Mouse (Mus musculus): ENCODE measurements around the gene Cd28. TPM values are rescaled to one million over a fixed set of nuclear protein-coding genes. Genes with fewer than 3 reads are reported as not detected.

The Cd28 gene
- polyA plus RNA-seq, 1 experiment, result not detected

GRCm38 (mm10) chr1:60757631-60758030, 41.0 kb downstream of the Cd28 start:
- Histone ChIP-seq H3K4me1 (ENCODE audit: control insufficient read depth, insufficient read depth, low read length) (no peaks in the 10 kb centered on the region), H3K4me3 (ENCODE audit: insufficient read depth, low read depth, low read length) (no peak overlapping the region), H3K27ac (ENCODE audit: insufficient read depth, low read depth, low read length) (no peak overlapping the region)
- WGBS, result 95% methylated on average over 2 of the region's 2 CpGs
- TF ChIP-seq POLR2A (IDR thresholded peaks at IDR 0.05; ENCODE audit: insufficient read depth, low read depth, low read length), result no peak
- TF ChIP-seq CTCF (IDR thresholded peaks at IDR 0.05; ENCODE audit: insufficient read depth, low read depth, low read length), result no peak

GRCm38 (mm10) chr1:60758226-60758625, 41.6 kb downstream of the Cd28 start:
- H3K27ac ChIP-seq (ENCODE audit: insufficient read depth, low read depth, low read length), result no peak overlapping the region
- H3K4me3 ChIP-seq (ENCODE audit: insufficient read depth, low read depth, low read length), result no peak overlapping the region
- no peaks in the 10 kb centered on the region for H3K4me1 ChIP-seq (ENCODE audit: control insufficient read depth, insufficient read depth, low read length)
- no peak for TF ChIP-seq POLR2A (IDR thresholded peaks at IDR 0.05; ENCODE audit: insufficient read depth, low read depth, low read length)
- no peak for TF ChIP-seq CTCF (IDR thresholded peaks at IDR 0.05; ENCODE audit: insufficient read depth, low read depth, low read length)
- 84% methylated on average over 1 of the region's 1 CpGs for WGBS

GRCm38 (mm10) chr1:60759563-60760335, 43.1 kb downstream of the Cd28 start:
- no peak overlapping the region for H3K27ac ChIP-seq (ENCODE audit: insufficient read depth, low read depth, low read length)
- WGBS, result 72% methylated on average over 7 of the region's 7 CpGs
- no peaks in the 10 kb centered on the region for H3K4me1 ChIP-seq (ENCODE audit: control insufficient read depth, insufficient read depth, low read length)
- no peak overlapping the region for H3K4me3 ChIP-seq (ENCODE audit: insufficient read depth, low read depth, low read length)
- TF ChIP-seq CTCF (IDR thresholded peaks at IDR 0.05; ENCODE audit: insufficient read depth, low read depth, low read length), result no peak
- no peak for TF ChIP-seq POLR2A (IDR thresholded peaks at IDR 0.05; ENCODE audit: insufficient read depth, low read depth, low read length)

- H3K27ac ChIP-seq (ENCODE audit: insufficient read depth, low read depth, low read length), result no peak overlapping the region
- no peak overlapping the region for H3K4me3 ChIP-seq (ENCODE audit: insufficient read depth, low read depth, low read length)
- TF ChIP-seq CTCF (IDR thresholded peaks at IDR 0.05; ENCODE audit: insufficient read depth, low read depth, low read length), result no peak
- TF ChIP-seq POLR2A (IDR thresholded peaks at IDR 0.05; ENCODE audit: insufficient read depth, low read depth, low read length), result no peak
- WGBS, result 94% methylated on average over 3 of the region's 3 CpGs
- no peaks in the 10 kb centered on the region for H3K4me1 ChIP-seq (ENCODE audit: control insufficient read depth, insufficient read depth, low read length)
Measured at GRCm38 (mm10) chr1:60760475-60760874, 43.9 kb downstream of the Cd28 start.

GRCm38 (mm10) chr1:60761528-60762171, 45.0 kb downstream of the Cd28 start:
- Histone ChIP-seq H3K4me1 (ENCODE audit: control insufficient read depth, insufficient read depth, low read length) (no peaks in the 10 kb centered on the region), H3K27ac (ENCODE audit: insufficient read depth, low read depth, low read length) (no peak overlapping the region), H3K4me3 (ENCODE audit: insufficient read depth, low read depth, low read length) (no peak overlapping the region)
- no peak for TF ChIP-seq CTCF (IDR thresholded peaks at IDR 0.05; ENCODE audit: insufficient read depth, low read depth, low read length)
- no peak for TF ChIP-seq POLR2A (IDR thresholded peaks at IDR 0.05; ENCODE audit: insufficient read depth, low read depth, low read length)
- 98% methylated on average over 3 of the region's 3 CpGs for WGBS

- TF ChIP-seq CTCF (IDR thresholded peaks at IDR 0.05; ENCODE audit: insufficient read depth, low read depth, low read length) (no peak), POLR2A (IDR thresholded peaks at IDR 0.05; ENCODE audit: insufficient read depth, low read depth, low read length) (no peak)
- Histone ChIP-seq H3K4me3 (ENCODE audit: insufficient read depth, low read depth, low read length) (no peak overlapping the region), H3K27ac (ENCODE audit: insufficient read depth, low read depth, low read length) (no peak overlapping the region), H3K4me1 (ENCODE audit: control insufficient read depth, insufficient read depth, low read length) (no peaks in the 10 kb centered on the region)
- WGBS, result 100% methylated on average over 1 of the region's 1 CpGs
Measured at GRCm38 (mm10) chr1:60762451-60762850, 45.9 kb downstream of the Cd28 start.

- Histone ChIP-seq H3K4me3 (ENCODE audit: insufficient read depth, low read depth, low read length) (no peak overlapping the region), H3K27ac (ENCODE audit: insufficient read depth, low read depth, low read length) (no peak overlapping the region), H3K4me1 (ENCODE audit: control insufficient read depth, insufficient read depth, low read length) (no peaks in the 10 kb centered on the region)
- TF ChIP-seq CTCF (IDR thresholded peaks at IDR 0.05; ENCODE audit: insufficient read depth, low read depth, low read length) (no peak), POLR2A (IDR thresholded peaks at IDR 0.05; ENCODE audit: insufficient read depth, low read depth, low read length) (no peak)
- WGBS, result 95% methylated on average over 20 of the region's 20 CpGs
Measured at GRCm38 (mm10) chr1:60762916-60763315, 46.3 kb downstream of the Cd28 start.

- Histone ChIP-seq H3K4me3 (ENCODE audit: insufficient read depth, low read depth, low read length) (no peak overlapping the region), H3K27ac (ENCODE audit: insufficient read depth, low read depth, low read length) (no peak overlapping the region), H3K4me1 (ENCODE audit: control insufficient read depth, insufficient read depth, low read length) (no peaks in the 10 kb centered on the region)
- TF ChIP-seq POLR2A (IDR thresholded peaks at IDR 0.05; ENCODE audit: insufficient read depth, low read depth, low read length) (no peak), CTCF (IDR thresholded peaks at IDR 0.05; ENCODE audit: insufficient read depth, low read depth, low read length) (no peak)
- 98% methylated on average over 7 of the region's 7 CpGs for WGBS
Measured at GRCm38 (mm10) chr1:60771771-60772170, 55.2 kb downstream of the Cd28 start.

GRCm38 (mm10) chr1:60773231-60773630, 56.6 kb downstream of the Cd28 start:
- no peak for TF ChIP-seq POLR2A (IDR thresholded peaks at IDR 0.05; ENCODE audit: insufficient read depth, low read depth, low read length)
- TF ChIP-seq CTCF (IDR thresholded peaks at IDR 0.05; ENCODE audit: insufficient read depth, low read depth, low read length), result no peak
- Histone ChIP-seq H3K4me1 (ENCODE audit: control insufficient read depth, insufficient read depth, low read length) (no peaks in the 10 kb centered on the region), H3K4me3 (ENCODE audit: insufficient read depth, low read depth, low read length) (no peak overlapping the region), H3K27ac (ENCODE audit: insufficient read depth, low read depth, low read length) (no peak overlapping the region)
- 89% methylated on average over 3 of the region's 3 CpGs for WGBS

All from olfactory bulb, adult 2 months (tissue).